Mouse (Mus musculus) limb, embryonic 10.5 days (tissue): ENCODE results near the gene Fitm1. TPM values are rescaled to one million over a fixed set of nuclear protein-coding genes. Genes with fewer than 3 reads are reported as not detected.

Experiments used
- DNase-seq: peaks from one replicate; pipeline ENCODE4 v3.0.0-alpha.2; 2017; ENCODE audit warnings: low spot score
- H3K27ac ChIP-seq: fragments of 300-500 bp; sonication (generic); 2 replicates; pipeline ENCODE4 v1.5.1; 2016; ENCODE audit warnings: mild to moderate bottlenecking
- H3K27me3 ChIP-seq: fragments of 300-500 bp; sonication (generic); 2 replicates; pipeline ENCODE4 v1.6.1; 2016; ENCODE audit warnings: low read depth, mild to moderate bottlenecking; ENCODE audit not compliant: poor library complexity, severe bottlenecking
- H3K36me3 ChIP-seq: fragments of 300-500 bp; sonication (generic); 2 replicates; pipeline ENCODE4 v1.6.1; 2016; ENCODE audit warnings: mild to moderate bottlenecking, moderate library complexity
- H3K4me1 ChIP-seq: fragments of 300-500 bp; sonication (generic); 2 replicates; pipeline ENCODE4 v1.6.1; 2016
- H3K4me3 ChIP-seq: fragments of 300-500 bp; sonication (generic); 2 replicates; pipeline ENCODE4 v1.5.1; 2016; ENCODE audit warnings: mild to moderate bottlenecking, moderate library complexity
- H3K9me3 ChIP-seq: fragments of 300-500 bp; sonication (generic); replicated peaks from 2 replicates; pipeline ENCODE4 v1.6.1; 2016; ENCODE audit warnings: mild to moderate bottlenecking
- WGBS: fragments of 180-500 bp; shearing (Covaris S2); methylation state at CpG from one replicate; pipeline ENCODE4 v1.1.7; 2016; 5-methylcytosine and 5-hydroxymethylcytosine counted together
- polyA plus RNA-seq: library from polyadenylated mRNA; unstranded; fragments of >200 nt; fragmentation: Nextera tagmentation; extraction: Ambion mirVana; gene quantifications from 2 replicates; pipeline ENCODE4 v1.2.1, GENCODE M21; 2016

Gene Fitm1
- polyA plus RNA-seq, 1 experiment from 2014 or later: 3.9 TPM

DNA sequence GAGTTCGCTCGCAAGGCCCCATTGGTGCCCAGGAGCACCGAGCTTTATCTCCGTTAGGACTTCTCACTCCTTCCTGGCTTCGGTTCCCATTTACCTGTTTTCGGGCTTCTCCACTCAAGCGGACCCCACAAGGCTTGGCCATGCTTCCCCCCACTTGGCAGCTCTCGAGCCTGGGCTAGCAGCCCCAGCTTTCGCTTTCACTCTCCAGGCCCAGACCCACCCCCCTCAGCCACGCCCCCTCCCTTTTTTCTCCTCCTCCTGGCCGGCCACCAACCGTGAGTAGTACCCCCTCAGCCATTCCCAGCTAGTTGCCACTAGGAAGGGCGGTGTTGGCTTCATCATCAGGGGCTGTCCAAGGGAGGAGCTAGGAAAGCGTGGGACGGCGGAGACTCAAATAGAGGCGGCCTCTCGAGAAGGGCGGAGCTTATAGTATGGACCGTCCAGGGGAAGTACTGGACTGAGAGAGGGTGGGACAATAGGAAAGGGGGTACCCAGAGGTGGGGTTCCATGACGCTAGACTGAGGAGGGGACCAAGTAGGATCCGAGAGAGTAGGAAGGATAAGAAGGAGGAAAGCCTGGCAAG is 15.4 kb downstream of the Fitm1 start, which contains the start of gene Psme2:
Gene Psme2, minus strand, starts transcription at position 366 of the 583 bp plus-strand sequence.
- no peaks in the 10 kb centered on the region for H3K27me3 ChIP-seq
- DNase-seq: peak; percentile 91
- peak within 1 kb of the TSS; percentile 90 for H3K27ac ChIP-seq
- no peaks in the 10 kb centered on the region for H3K9me3 ChIP-seq
- H3K4me3 ChIP-seq: peak within 1 kb of the TSS; percentile 79
- peaks cover 51% of the 10 kb centered on the region for H3K36me3 ChIP-seq
- peaks cover 30% of the 10 kb centered on the region for H3K4me1 ChIP-seq
- WGBS: under 1% methylated on average over 22 of the region's 22 CpGs

DNA sequence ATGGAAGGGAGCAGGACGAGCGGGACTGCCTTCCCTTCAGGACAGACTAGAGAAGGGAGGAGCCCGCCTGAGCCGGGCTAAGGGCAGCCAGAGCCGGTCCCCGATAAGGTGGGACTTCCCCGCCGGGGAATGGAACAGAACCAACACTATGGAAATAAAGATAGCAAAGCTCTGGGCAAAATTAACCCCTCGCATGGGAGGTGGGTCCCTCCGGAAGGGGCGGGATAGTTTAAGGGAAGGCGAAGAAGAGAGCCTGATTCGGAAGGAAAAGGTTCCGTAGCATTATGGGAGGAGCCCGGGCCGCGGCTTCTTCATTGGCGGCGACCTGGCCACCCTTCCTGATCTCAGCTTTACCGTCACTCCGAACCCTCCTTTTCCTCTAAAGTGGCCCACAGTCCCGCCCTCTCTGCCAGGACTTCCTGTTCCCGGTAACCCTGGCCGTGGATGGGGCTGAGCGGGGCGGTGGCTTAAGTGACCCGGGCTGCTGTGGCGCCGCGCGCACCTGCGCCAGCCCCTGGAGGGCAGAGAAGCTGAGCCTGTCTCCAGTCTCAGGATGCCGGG is 16.0 kb downstream of the Fitm1 start, which contains the start of gene Rnf31:
Gene Rnf31, plus strand, starts transcription at position 378 of the 561 bp plus-strand sequence.
- 0% methylated on average over 33 of the region's 33 CpGs for WGBS
- H3K4me3 ChIP-seq: peak within 1 kb of the TSS; percentile 79
- H3K4me1 ChIP-seq: peaks cover 32% of the 10 kb centered on the region
- no peaks in the 10 kb centered on the region for H3K9me3 ChIP-seq
- H3K36me3 ChIP-seq: peaks cover 57% of the 10 kb centered on the region
- peak; percentile 90 for DNase-seq
- H3K27me3 ChIP-seq: no peaks in the 10 kb centered on the region
- peak within 1 kb of the TSS; percentile 90 for H3K27ac ChIP-seq

DNA sequence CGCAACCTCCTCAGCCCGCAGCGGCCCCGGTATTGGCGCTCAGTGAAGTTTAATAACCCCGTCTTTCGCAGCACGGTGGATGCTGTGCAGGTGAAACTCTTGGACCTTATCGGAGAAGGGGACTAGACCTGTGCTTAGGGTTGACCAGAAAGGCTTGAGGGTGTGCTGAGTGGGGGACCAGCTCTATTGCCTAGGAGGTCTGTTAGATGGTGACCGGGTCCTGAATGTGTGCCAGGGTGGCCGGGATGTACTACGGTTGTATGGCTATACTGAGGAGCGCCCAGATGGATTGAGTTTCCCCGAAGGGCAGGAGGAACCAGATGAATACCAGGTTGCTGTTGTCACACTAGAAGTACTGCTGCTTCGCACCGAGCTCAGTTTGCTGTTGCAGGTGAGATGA is 16.8 kb downstream of the Fitm1 start:
- no peaks in the 10 kb centered on the region for H3K9me3 ChIP-seq
- no peak for DNase-seq
- peak overlapping the region; percentile 90 for H3K27ac ChIP-seq
- H3K4me3 ChIP-seq: peak overlapping the region; percentile 79
- H3K4me1 ChIP-seq: peaks cover 32% of the 10 kb centered on the region
- H3K27me3 ChIP-seq: no peaks in the 10 kb centered on the region
- WGBS: 4% methylated on average over 16 of the region's 16 CpGs
- peaks cover 59% of the 10 kb centered on the region for H3K36me3 ChIP-seq

DNA sequence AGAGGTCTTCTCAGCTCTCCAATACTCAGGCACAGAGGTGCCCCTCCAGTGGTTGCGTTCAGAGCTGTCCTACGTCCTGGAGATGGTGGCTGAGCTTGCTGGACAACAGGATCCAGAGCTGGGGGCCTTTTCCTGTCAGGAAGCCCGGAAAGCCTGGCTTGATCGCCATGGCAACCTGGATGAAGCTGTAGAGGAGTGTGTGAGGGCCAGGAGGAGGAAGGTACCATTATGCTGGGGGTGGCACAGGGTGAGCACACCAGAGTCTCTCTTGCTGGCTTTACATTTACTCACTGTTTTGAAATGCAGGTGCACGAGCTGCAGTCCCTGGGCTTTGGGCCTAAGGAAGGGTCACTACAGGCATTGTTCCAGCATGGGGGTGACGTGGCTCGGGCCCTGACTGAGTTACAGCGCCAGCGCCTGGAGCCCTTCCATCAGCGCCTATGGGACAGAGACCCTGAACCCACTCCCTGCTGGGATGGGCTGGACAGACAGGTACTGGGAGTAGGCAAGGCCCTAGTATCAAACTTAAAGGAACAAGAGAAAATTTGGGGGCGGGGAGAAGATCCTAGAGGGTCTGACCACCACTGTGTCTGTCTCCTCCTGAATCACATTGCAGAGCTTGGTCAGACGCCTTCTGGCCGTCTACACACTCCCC is 20.7 kb downstream of the Fitm1 start:
- 87% methylated on average over 13 of the region's 13 CpGs for WGBS
- Histone ChIP-seq H3K4me3 (no peak overlapping the region), H3K4me1 (peaks cover 22% of the 10 kb centered on the region), H3K27me3 (no peaks in the 10 kb centered on the region), H3K36me3 (peaks cover 76% of the 10 kb centered on the region), H3K9me3 (no peaks in the 10 kb centered on the region), H3K27ac (no peak overlapping the region)
- DNase-seq: no peak

DNA sequence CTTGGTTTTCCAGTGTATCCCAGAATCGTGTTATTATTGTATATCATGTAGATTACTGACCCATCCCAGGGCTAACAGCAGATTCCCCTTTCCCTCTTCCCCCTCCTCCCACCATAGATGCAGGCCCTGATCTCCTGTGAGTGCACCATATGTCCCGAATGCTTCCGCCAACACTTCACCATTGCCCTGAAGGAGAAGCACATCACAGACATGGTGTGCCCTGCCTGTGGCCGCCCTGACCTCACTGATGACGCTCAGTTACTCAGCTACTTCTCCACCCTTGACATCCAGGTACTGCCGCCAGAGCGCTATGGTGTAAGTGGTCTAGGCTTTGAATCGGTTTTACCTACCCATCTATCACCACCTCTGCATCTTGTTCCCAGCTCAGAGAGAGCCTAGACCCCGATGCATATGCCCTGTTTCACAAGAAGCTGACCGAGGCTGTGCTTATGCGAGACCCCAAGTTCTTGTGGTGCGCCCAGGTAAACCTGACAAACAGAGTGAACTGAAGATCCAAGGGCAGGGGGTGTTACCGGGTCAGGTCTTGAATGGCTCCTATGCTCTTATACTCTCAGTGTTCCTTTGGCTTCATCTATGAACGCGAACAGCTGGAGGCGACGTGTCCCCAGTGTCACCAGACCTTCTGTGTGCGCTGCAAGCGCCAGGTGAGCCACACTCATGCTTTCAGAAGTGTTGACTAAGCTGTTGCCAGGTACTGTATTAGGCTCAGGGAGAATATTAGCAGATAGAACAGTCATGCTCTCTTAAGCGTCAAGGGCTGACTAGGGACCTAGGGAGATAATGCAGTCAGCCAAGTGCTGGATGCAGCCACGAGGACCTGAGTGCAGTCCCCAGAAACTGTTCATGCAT is 23.3 kb downstream of the Fitm1 start:
- Histone ChIP-seq H3K9me3 (no peaks in the 10 kb centered on the region), H3K27ac (no peak overlapping the region), H3K27me3 (no peaks in the 10 kb centered on the region), H3K4me1 (peaks cover 10% of the 10 kb centered on the region; the same call in 1 of the 2 replicates), H3K36me3 (peaks cover 97% of the 10 kb centered on the region), H3K4me3 (no peak overlapping the region)
- DNase-seq: no peak
- WGBS: 94% methylated on average over 21 of the region's 21 CpGs

DNA sequence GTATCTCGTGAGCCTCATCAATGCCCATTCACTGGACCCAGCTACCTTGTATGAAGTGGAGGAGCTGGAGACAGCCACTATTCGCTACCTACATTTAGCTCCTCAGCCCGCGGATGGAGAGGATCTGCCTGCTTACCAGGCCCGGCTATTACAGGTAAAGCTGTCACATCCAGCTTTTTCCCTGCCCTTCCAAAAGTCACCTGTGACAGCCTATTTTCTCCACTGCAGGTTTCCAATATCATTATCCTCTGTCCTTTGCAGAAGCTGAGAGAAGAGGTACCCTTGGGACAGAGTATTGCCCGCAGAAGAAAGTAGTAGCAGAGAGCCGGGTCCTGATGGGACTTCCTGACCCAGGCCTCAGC is 27.8 kb downstream of the Fitm1 start, which contains the start of gene Irf9:
Gene Irf9, plus strand, starts transcription at position 301 of the 362 bp plus-strand sequence.
- H3K27ac ChIP-seq: peak within 1 kb of the TSS; percentile 81
- DNase-seq: no peak
- peaks cover 85% of the 10 kb centered on the region for H3K36me3 ChIP-seq
- 88% methylated on average over 7 of the region's 7 CpGs for WGBS
- H3K4me1 ChIP-seq: peaks cover 11% of the 10 kb centered on the region
- no peaks in the 10 kb centered on the region for H3K27me3 ChIP-seq
- H3K9me3 ChIP-seq: no peaks in the 10 kb centered on the region
- H3K4me3 ChIP-seq: peak within 1 kb of the TSS; percentile 40

DNA sequence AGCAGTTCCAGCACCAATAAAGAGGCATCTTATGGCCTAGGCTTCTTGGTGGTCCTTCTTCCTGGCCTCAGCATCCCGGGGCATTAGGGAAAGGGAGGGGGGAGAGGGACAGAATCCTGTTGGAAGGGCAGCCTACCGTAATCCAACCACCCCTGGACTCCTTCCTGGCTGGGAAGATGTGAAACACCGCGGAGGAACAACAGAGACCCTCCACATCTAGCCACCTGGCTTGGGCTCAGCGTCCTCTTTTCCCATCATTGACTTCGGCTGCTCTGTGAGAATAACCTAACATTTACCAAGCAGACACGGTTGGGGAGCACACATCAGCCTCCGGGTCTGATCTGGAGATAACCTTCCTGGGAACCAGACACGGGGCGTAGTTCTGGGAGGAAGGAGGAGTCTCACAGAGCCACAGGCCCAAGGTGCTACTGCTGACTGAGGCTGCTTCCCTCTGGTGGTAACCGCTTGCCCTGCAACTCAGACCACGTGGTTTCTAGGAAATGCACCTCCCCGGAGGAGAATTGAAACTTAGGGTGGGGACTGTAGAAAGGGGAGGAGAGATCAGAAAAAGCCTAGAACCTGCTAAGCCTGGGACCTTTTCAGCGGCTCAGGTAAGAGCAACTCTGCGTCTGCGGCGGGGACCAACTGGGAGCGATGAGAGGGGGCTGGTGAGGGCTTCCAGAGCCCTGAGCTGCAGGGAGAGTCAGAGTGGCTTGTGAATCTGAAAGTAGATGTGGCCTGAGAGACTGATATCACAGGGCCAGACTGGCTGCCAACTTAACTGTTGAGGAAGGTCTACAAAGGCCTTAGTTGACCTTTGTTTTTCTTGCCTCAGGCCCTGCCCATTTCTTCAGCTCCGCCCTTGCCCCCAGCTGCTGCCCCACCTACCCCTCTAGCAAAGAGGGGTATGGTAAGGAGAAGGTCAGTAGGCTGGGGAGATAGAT is 28.5 kb downstream of the Fitm1 start:
- DNase-seq: peak; percentile 85
- peak overlapping the region; percentile 40 for H3K4me3 ChIP-seq
- H3K27ac ChIP-seq: peak overlapping the region; percentile 81
- peaks cover 11% of the 10 kb centered on the region for H3K4me1 ChIP-seq
- no peaks in the 10 kb centered on the region for H3K9me3 ChIP-seq
- peaks cover 85% of the 10 kb centered on the region for H3K36me3 ChIP-seq
- 14% methylated on average over 19 of the region's 19 CpGs for WGBS
- H3K27me3 ChIP-seq: no peaks in the 10 kb centered on the region

DNA sequence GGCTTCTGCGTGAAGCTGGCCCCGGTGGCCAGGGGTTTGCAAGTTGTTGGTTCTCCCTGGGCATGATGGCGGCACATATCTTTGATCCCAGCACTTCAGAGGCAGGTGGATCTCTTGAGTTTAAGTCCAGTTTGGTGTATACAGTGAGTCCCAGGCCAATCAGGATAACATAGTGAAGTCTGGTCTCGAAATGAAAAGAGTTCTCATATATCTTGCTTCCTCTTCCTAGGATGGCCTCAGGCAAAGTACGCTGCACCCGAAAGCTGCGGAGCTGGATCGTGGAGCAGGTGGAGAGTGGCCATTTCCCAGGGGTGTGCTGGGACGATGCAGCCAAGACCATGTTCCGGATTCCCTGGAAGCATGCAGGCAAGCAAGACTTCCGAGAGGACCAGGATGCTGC is 29.4 kb downstream of the Fitm1 start:
- Histone ChIP-seq H3K27ac (no peak overlapping the region), H3K36me3 (peaks cover 85% of the 10 kb centered on the region), H3K27me3 (no peaks in the 10 kb centered on the region), H3K4me1 (peaks cover 11% of the 10 kb centered on the region), H3K4me3 (no peak overlapping the region), H3K9me3 (no peaks in the 10 kb centered on the region)
- WGBS: 94% methylated on average over 11 of the region's 11 CpGs
- no peak for DNase-seq

DNA sequence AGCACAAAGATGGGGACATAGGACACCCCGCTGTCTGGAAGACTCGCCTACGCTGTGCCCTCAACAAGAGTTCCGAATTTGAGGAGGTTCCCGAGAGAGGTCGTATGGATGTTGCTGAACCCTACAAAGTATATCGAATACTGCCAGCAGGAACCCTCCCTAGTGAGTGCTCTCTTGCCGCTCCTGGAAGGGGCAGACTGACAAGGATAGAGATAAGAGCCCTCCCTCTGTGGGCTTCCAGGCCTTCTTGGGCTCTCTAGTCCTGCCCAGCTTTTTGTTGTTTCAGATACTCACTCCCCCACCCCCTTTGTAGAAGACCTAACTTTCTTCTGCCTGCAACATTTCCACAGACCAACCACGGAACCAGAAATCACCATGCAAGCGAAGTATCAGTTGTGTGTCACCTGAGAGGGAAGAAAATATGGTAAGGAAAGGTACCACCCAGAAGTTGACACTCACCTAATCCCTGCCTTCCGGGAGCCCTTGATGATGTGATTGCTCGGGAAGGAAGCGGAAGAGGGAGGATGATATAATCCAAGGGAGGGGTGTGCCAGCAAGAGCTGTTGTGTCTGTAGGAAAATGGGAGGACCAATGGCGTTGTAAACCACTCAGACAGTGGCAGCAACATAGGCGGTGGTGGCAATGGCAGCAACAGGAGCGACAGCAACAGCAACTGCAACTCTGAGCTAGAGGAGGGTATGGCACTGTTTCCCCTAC is 30.5 kb downstream of the Fitm1 start:
- peaks cover 80% of the 10 kb centered on the region for H3K36me3 ChIP-seq
- no peak overlapping the region for H3K4me3 ChIP-seq
- H3K27me3 ChIP-seq: no peaks in the 10 kb centered on the region
- H3K4me1 ChIP-seq: peaks cover 11% of the 10 kb centered on the region
- no peak overlapping the region for H3K27ac ChIP-seq
- 94% methylated on average over 16 of the region's 16 CpGs for whole genome bisulfite sequencing
- no peak for DNase-seq
- H3K9me3 ChIP-seq: no peaks in the 10 kb centered on the region

DNA sequence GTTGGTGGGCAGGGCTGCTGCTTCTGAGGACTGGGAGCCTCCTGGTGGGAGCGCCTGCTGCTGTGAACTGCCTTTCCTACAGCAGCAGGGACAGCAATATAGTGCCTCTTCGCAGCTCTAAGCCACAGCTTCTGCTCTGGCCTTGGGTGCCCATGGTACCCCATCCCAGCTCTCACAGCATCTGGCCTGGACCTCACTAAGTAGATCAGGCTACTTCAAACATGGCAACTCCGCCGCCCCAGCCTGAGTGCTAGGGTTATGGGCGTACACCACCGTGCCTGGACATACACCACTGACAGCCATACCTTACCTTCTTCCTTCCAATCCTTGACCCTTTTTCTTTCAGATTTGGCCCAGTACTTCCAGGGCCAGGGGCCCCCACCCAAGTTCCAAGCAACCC is 32.9 kb downstream of the Fitm1 start:
- no peak for DNase-seq
- Histone ChIP-seq H3K27ac (no peak overlapping the region), H3K4me3 (no peak overlapping the region), H3K27me3 (no peaks in the 10 kb centered on the region), H3K36me3 (peaks cover 56% of the 10 kb centered on the region), H3K9me3 (no peaks in the 10 kb centered on the region), H3K4me1 (peaks cover 10% of the 10 kb centered on the region)
- 96% methylated on average over 6 of the region's 6 CpGs for WGBS

DNA sequence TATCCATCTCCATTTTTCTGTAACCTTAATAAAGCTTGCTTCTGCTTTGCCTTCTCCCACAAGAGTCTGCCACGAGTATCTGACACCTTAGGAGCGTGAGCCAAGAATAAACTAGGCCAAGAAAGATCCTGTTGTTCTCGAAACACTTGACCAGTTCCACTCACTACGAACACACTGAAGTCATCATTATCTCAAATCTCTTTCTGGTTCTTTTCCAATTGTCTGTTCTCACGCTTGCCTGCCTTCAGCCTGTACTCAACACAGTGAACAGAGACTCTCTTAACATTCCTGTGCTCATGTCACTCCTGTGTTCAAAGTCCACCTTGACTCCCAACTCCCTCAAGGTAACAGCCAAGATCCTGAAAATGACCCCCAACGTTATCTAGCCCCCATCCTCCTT is 37.9 kb downstream of the Fitm1 start:
- no peak for DNase-seq
- no peak overlapping the region for H3K27ac ChIP-seq
- H3K4me1 ChIP-seq: peaks cover 13% of the 10 kb centered on the region
- H3K36me3 ChIP-seq: peaks cover 21% of the 10 kb centered on the region
- no peaks in the 10 kb centered on the region for H3K9me3 ChIP-seq
- no peak overlapping the region for H3K4me3 ChIP-seq
- 79% methylated on average over 6 of the region's 6 CpGs for WGBS
- H3K27me3 ChIP-seq: no peaks in the 10 kb centered on the region
